Mouse (Mus musculus) midbrain, embryonic 14.5 days (tissue): ENCODE measurements at regions not wholly inside any gene's neighbourhood (a gene's known extent, or its start where the extent isn't known, plus 50 kb on each side); places are given as distances from the start of the nearest gene placed in this dataset.
A peak's percentile ranks its signal among the peaks of the same experiment; 100 is the strongest.

Experiments
- ATAC-seq: fragments of 200-750 bp; cut with Nextera tagmentation; 2 replicates; pipeline ENCODE4 v1.8.0; 2017; ENCODE audit warnings: moderate number of reproducible peaks, moderate library complexity; ENCODE audit not compliant: low FRiP score, low TSS enrichment
- DNase-seq: peaks from one replicate; pipeline ENCODE4 v3.0.0-alpha.2; 2015
- H3K27ac ChIP-seq: fragments of 300-500 bp; sonication (generic); replicated peaks from 2 replicates; pipeline ENCODE4 v1.5.1; 2014; ENCODE audit warnings: mild to moderate bottlenecking, low read depth, low read length, moderate library complexity
- H3K27me3 ChIP-seq: fragments of 300-500 bp; sonication (generic); 2 replicates; pipeline ENCODE4 v1.6.1; 2014; ENCODE audit warnings: low read length, control low read depth, mixed read lengths; ENCODE audit not compliant: control insufficient read depth, insufficient read depth
- H3K36me3 ChIP-seq: fragments of 300-500 bp; sonication (generic); 2 replicates; pipeline ENCODE4 v1.6.1; 2014; ENCODE audit warnings: low read length, control low read depth; ENCODE audit not compliant: control insufficient read depth, insufficient read depth
- H3K4me1 ChIP-seq: fragments of 300-500 bp; sonication (generic); 2 replicates; pipeline ENCODE4 v1.6.1; 2014; ENCODE audit warnings: mild to moderate bottlenecking, antibody characterized with exemption, low read length, control low read depth; ENCODE audit not compliant: control insufficient read depth, insufficient read depth
- H3K4me2 ChIP-seq: fragments of 300-500 bp; sonication (generic); 2 replicates; pipeline ENCODE4 v1.6.1; 2014; ENCODE audit warnings: mild to moderate bottlenecking, low read length, moderate library complexity
- H3K4me3 ChIP-seq: fragments of 300-500 bp; sonication (generic); replicated peaks from 2 replicates; pipeline ENCODE4 v1.5.1; 2014; ENCODE audit warnings: low read depth, low read length
- H3K9ac ChIP-seq: fragments of 300-500 bp; sonication (generic); replicated peaks from 2 replicates; pipeline ENCODE4 v1.6.1; 2014; ENCODE audit warnings: mild to moderate bottlenecking, low read length, moderate library complexity
- H3K9me3 ChIP-seq: fragments of 300-500 bp; sonication (generic); 2 replicates; pipeline ENCODE4 v1.6.1; 2016; ENCODE audit warnings: low read length, control low read depth, mixed read lengths; ENCODE audit not compliant: control insufficient read depth
- WGBS: fragments of 180-500 bp; shearing (Covaris S2); extraction: QIAGEN DNeasy Blood & Tissue Kit; methylation state at CpG from one replicate; pipeline ENCODE4 v1.1.7; 2014; 5-methylcytosine and 5-hydroxymethylcytosine counted together

GRCm38 (mm10) chr5:44917173-44917815, 117.8 kb upstream of the Ldb2 start:
- no peaks in the 10 kb centered on the region for H3K36me3 ChIP-seq
- no peaks in the 10 kb centered on the region for H3K27me3 ChIP-seq
- no peak overlapping the region for H3K27ac ChIP-seq
- H3K9ac ChIP-seq: no peak overlapping the region
- H3K4me2 ChIP-seq: peak overlapping the region; percentile 36
- DNase-seq (peak; percentile 36), ATAC-seq (no peak)
- no peak overlapping the region for H3K4me3 ChIP-seq
- WGBS: 50% methylated on average over 16 of the region's 16 CpGs
- H3K4me1 ChIP-seq: no peaks in the 10 kb centered on the region
- H3K9me3 ChIP-seq: no peaks in the 10 kb centered on the region

- DNase-seq (no peak), ATAC-seq (no peak)
- no peak overlapping the region for H3K4me3 ChIP-seq
- no peaks in the 10 kb centered on the region for H3K27me3 ChIP-seq
- H3K9ac ChIP-seq: no peak overlapping the region
- no peaks in the 10 kb centered on the region for H3K36me3 ChIP-seq
- no peaks in the 10 kb centered on the region for H3K9me3 ChIP-seq
- 92% methylated on average over 6 of the region's 6 CpGs for WGBS
- H3K4me1 ChIP-seq: no peaks in the 10 kb centered on the region
- H3K27ac ChIP-seq: no peak overlapping the region
- H3K4me2 ChIP-seq: no peak overlapping the region
These were observed 103.1 kb upstream of the Ldb2 start for GRCm38 (mm10) chr5:44902541-44902940.

GRCm38 (mm10) chr5:44886566-44887070, 87.1 kb upstream of the Ldb2 start:
- no peak overlapping the region for H3K4me3 ChIP-seq
- no peaks in the 10 kb centered on the region for H3K36me3 ChIP-seq
- H3K4me1 ChIP-seq: no peaks in the 10 kb centered on the region
- H3K9me3 ChIP-seq: no peaks in the 10 kb centered on the region; the same call in 1 of the 2 replicates
- no peak overlapping the region for H3K9ac ChIP-seq
- no peak overlapping the region for H3K4me2 ChIP-seq
- WGBS: 85% methylated on average over 4 of the region's 4 CpGs
- no peaks in the 10 kb centered on the region for H3K27me3 ChIP-seq
- ATAC-seq: no peak
- no peak overlapping the region for H3K27ac ChIP-seq
- no peak for DNase-seq

GRCm38 (mm10) chr5:44876946-44877345, 77.5 kb upstream of the Ldb2 start:
- Histone ChIP-seq H3K4me2 (no peak overlapping the region), H3K4me1 (no peaks in the 10 kb centered on the region), H3K27me3 (no peaks in the 10 kb centered on the region), H3K4me3 (no peak overlapping the region), H3K36me3 (no peaks in the 10 kb centered on the region), H3K9me3 (no peaks in the 10 kb centered on the region), H3K9ac (no peak overlapping the region), H3K27ac (no peak overlapping the region)
- 83% methylated on average over 3 of the region's 3 CpGs for WGBS
- DNase-seq (no peak), ATAC-seq (no peak)

- no peaks in the 10 kb centered on the region for H3K27me3 ChIP-seq
- 28% methylated on average over 7 of the region's 7 CpGs for WGBS
These were observed 72.8 kb upstream of the Ldb2 start for GRCm38 (mm10) chr5:44872243-44872642.

GRCm38 (mm10) chr5:44863887-44864286, 64.4 kb upstream of the Ldb2 start:
- WGBS: 58% methylated on average over 3 of the region's 3 CpGs
- no peak for DNase-seq
- no peak overlapping the region for H3K4me3 ChIP-seq

More at GRCm38 (mm10) chr5:44872243-44872642, 72.8 kb upstream of the Ldb2 start:
- Histone ChIP-seq H3K4me3 (no peak overlapping the region), H3K9me3 (no peaks in the 10 kb centered on the region), H3K36me3 (no peaks in the 10 kb centered on the region), H3K9ac (no peak overlapping the region), H3K4me1 (no peaks in the 10 kb centered on the region), H3K4me2 (no peak overlapping the region), H3K27ac (no peak overlapping the region; the same call in 1 of the 2 replicates)
- ATAC-seq: peak; percentile 27; the same call in 1 of the 2 replicates
- DNase-seq: peak; percentile 61

GRCm38 (mm10) chr5:44863349-44863748, 63.9 kb upstream of the Ldb2 start:
- Histone ChIP-seq H3K36me3 (no peaks in the 10 kb centered on the region), H3K4me2 (no peak overlapping the region), H3K27me3 (no peaks in the 10 kb centered on the region), H3K9ac (no peak overlapping the region), H3K27ac (no peak overlapping the region), H3K9me3 (no peaks in the 10 kb centered on the region), H3K4me1 (peaks cover 5% of the 10 kb centered on the region; the same call in 1 of the 2 replicates), H3K4me3 (no peak overlapping the region)
- ATAC-seq (no peak), DNase-seq (no peak)
- WGBS: 85% methylated on average over 3 of the region's 3 CpGs

More at GRCm38 (mm10) chr5:44863887-44864286, 64.4 kb upstream of the Ldb2 start:
- Histone ChIP-seq H3K27ac (no peak overlapping the region), H3K4me1 (peaks cover 5% of the 10 kb centered on the region; the same call in 1 of the 2 replicates), H3K9ac (no peak overlapping the region), H3K27me3 (no peaks in the 10 kb centered on the region), H3K4me2 (no peak overlapping the region), H3K36me3 (no peaks in the 10 kb centered on the region), H3K9me3 (no peaks in the 10 kb centered on the region)
- no peak for ATAC-seq

GRCm38 (mm10) chr5:44854189-44854588, 54.7 kb upstream of the Ldb2 start:
- Histone ChIP-seq H3K27me3 (no peaks in the 10 kb centered on the region), H3K36me3 (no peaks in the 10 kb centered on the region), H3K9me3 (no peaks in the 10 kb centered on the region), H3K4me3 (no peak overlapping the region), H3K4me2 (no peak overlapping the region), H3K27ac (no peak overlapping the region), H3K9ac (no peak overlapping the region), H3K4me1 (no peaks in the 10 kb centered on the region)
- ATAC-seq: no peak
- 90% methylated on average over 4 of the region's 4 CpGs for WGBS
- no peak for DNase-seq
